ENCODE assay signal across 9 mouse cellular contexts in genomic region chr11:86852534-86853054, GRCm38 (mm10). TPM values are rescaled to one million over a fixed set of nuclear protein-coding genes. Genes with fewer than 3 reads are reported as not detected.
DNase-seq lines count a peak whose midpoint lies in the region; ATAC-seq and TF ChIP-seq lines count a peak whose summit lies in the region.
"Had no signal": no experiment of that assay in that cellular context is flagged by ENCODE, and none has a peak within 500 bp of the region (broad histone marks: within the 10 kb centered on the region; RNA-seq: fewer than 3 reads in every experiment).

No protein-coding gene starts in this region.

- WGBS in intestine, embryonic 16.5 days = 22% methylated on average over 13 of the region's 13 CpGs

- H3K4me2 ChIP-seq in intestine, embryonic 16.5 days (ENCODE audit: low read depth, low read length) = peak overlapping the region; percentile 1; the same call in 1 of the 2 replicates
- H3K4me2 ChIP-seq: liver, embryonic 13.5 days had no signal

- no peak for TF ChIP-seq CTCF in gastrocnemius, adult 2 months (IDR thresholded peaks at IDR 0.05)

- no peaks in the 10 kb centered on the region for H3K9me3 ChIP-seq in intestine, embryonic 16.5 days (ENCODE audit: control insufficient read depth, low read length)
- H3K9me3 ChIP-seq: liver, embryonic 13.5 days had no signal

- DNase-seq in gastrocnemius, adult 2 months = peak; percentile 22
- DNase-seq in gastrocnemius, adult 8-10 months (ENCODE audit: low spot score in 2 of 2) = no peak
- peak; percentile 42 for DNase-seq in urinary bladder, postnatal 14 days (ENCODE audit: low spot score)
- DNase-seq in urinary bladder, adult 2 months (ENCODE audit: low spot score) = no peak
- no peak for DNase-seq in right cerebral cortex, adult 18-20 months
- no peak for DNase-seq in thymus, postnatal 10 days (ENCODE audit: low spot score in 2 of 2)
- DNase-seq: liver, embryonic 13.5 days had no signal

- H3K9ac ChIP-seq in intestine, embryonic 16.5 days (ENCODE audit: low read depth, low read length) = no peak overlapping the region
- H3K9ac ChIP-seq: liver, embryonic 13.5 days had no signal

- H3K27ac ChIP-seq in gastrocnemius, adult 2 months = peak overlapping the region; percentile 17
- peak overlapping the region; percentile 31; the same call in 1 of the 2 replicates for H3K27ac ChIP-seq in intestine, embryonic 16.5 days (ENCODE audit: low read length)
- H3K27ac ChIP-seq: liver, embryonic 13.5 days had no signal

- H3K4me1 ChIP-seq in intestine, embryonic 16.5 days (ENCODE audit: control insufficient read depth, insufficient read depth, low read length) = peaks cover 9% of the 10 kb centered on the region; the same call in 1 of the 2 replicates
- H3K4me1 ChIP-seq: liver, embryonic 13.5 days had no signal

- no peaks in the 10 kb centered on the region for H3K36me3 ChIP-seq in intestine, embryonic 16.5 days (ENCODE audit: control insufficient read depth, insufficient read depth, low read length)
- H3K36me3 ChIP-seq: liver, embryonic 13.5 days had no signal

- H3K4me3 ChIP-seq in gastrocnemius, adult 2 months = peak overlapping the region; percentile 19
- H3K4me3 ChIP-seq in intestine, embryonic 16.5 days (ENCODE audit: low read length) = 0 out of 2 replicates have a peak overlapping the region, but pooled peaks have one; percentile 2
- H3K4me3 ChIP-seq: liver, embryonic 13.5 days had no signal

- H3K27me3 ChIP-seq in intestine, embryonic 16.5 days (replicated peaks; ENCODE audit: control insufficient read depth, insufficient read depth, low read length) = no peaks in the 10 kb centered on the region
- H3K27me3 ChIP-seq: liver, embryonic 13.5 days had no signal

- ATAC-seq in intestine, embryonic 16.5 days = no peak
- ATAC-seq in monocyte, adult 5-6 weeks (replicated peaks; ENCODE audit: insufficient number of reproducible peaks, low FRiP score, low TSS enrichment, poor library complexity, severe bottlenecking) = no peak

- intact Hi-C loops in gastrocnemius, adult 2 months (cut with DNase I) = no loop called here

RNA-seq across cellular contexts. Expression of gene Dhx40, which starts 45.0 kb away (rescaled TPM):
- 10 to 100 TPM in 1 of 2 experiments, 1 to 10 TPM in 1; 9.8 to 11.1 TPM for total RNA-seq in gastrocnemius, adult 2 months (2021)
- total RNA-seq in gastrocnemius, adult 8-10 months (2022) = 10 to 100 TPM; 11.7 to 15.0 (median 14.1) TPM
- 30.2 and 31.9 TPM in 2 replicates for polyA plus RNA-seq in urinary bladder, adult 2 months (2012; rRNA removed)
- polyA plus RNA-seq in intestine, embryonic 16.5 days (2015; fragmentation: Nextera tagmentation; extraction: Ambion mirVana) = 12.8 and 13.2 TPM in 2 replicates
- total RNA-seq in monocyte, adult 5-6 weeks (2017) = 67.6 to 151 TPM (median 147 TPM) in 3 replicates

Comparison
In these comparisons a context has a peak if more than half of its experiments do, and no peak if none do; other contexts are left out.
1. DNase-seq: peak in gastrocnemius, adult 2 months (single experiment) and urinary bladder, postnatal 14 days (single experiment); none in gastrocnemius, adult 8-10 months (0 of 2), urinary bladder, adult 2 months (single experiment), right cerebral cortex, adult 18-20 months (single experiment) and thymus, postnatal 10 days (0 of 2).